Mouse (Mus musculus) limb, embryonic 14.5 days (tissue): ENCODE results near the gene Npc2. TPM values are rescaled to one million over a fixed set of nuclear protein-coding genes. Genes with fewer than 3 reads are reported as not detected.

Experiments used
- ATAC-seq: fragments of 200-750 bp; cut with Nextera tagmentation; 2 replicates; pipeline ENCODE4 v1.8.0; 2017; ENCODE audit warnings: low read depth, moderate number of reproducible peaks, moderate TSS enrichment; ENCODE audit not compliant: low FRiP score
- DNase-seq: peaks from one replicate; pipeline ENCODE4 v3.0.0-alpha.2; 2015; ENCODE audit warnings: low spot score
- H3K27ac ChIP-seq: fragments of 300-500 bp; sonication (generic); replicated peaks from 2 replicates; pipeline ENCODE4 v1.5.1; 2014; ENCODE audit warnings: low read depth, mild to moderate bottlenecking, low read length, moderate library complexity, mixed read lengths
- H3K27me3 ChIP-seq: fragments of 300-500 bp; sonication (generic); 2 replicates; pipeline ENCODE4 v1.6.1; 2014; ENCODE audit warnings: low read length, mixed read lengths; ENCODE audit not compliant: control insufficient read depth, insufficient read depth
- H3K36me3 ChIP-seq: fragments of 300-500 bp; sonication (generic); 2 replicates; pipeline ENCODE4 v1.6.1; 2014; ENCODE audit warnings: mild to moderate bottlenecking, low read length, moderate library complexity, mixed read lengths; ENCODE audit not compliant: control insufficient read depth, insufficient read depth
- H3K4me1 ChIP-seq: fragments of 300-500 bp; sonication (generic); 2 replicates; pipeline ENCODE4 v1.6.1; 2014; ENCODE audit warnings: antibody characterized with exemption, low read length, mixed read lengths; ENCODE audit not compliant: control insufficient read depth, insufficient read depth
- H3K4me2 ChIP-seq: fragments of 300-500 bp; sonication (generic); replicated peaks from 2 replicates; pipeline ENCODE4 v1.6.1; 2014; ENCODE audit warnings: low read depth, mild to moderate bottlenecking, low read length, moderate library complexity; ENCODE audit not compliant: severe bottlenecking
- H3K4me3 ChIP-seq: fragments of 300-500 bp; sonication (generic); replicated peaks from 2 replicates; pipeline ENCODE4 v1.5.1; 2014; ENCODE audit warnings: low read length
- H3K9ac ChIP-seq: fragments of 300-500 bp; sonication (generic); 2 replicates; pipeline ENCODE4 v1.6.1; 2014; ENCODE audit warnings: mild to moderate bottlenecking, low read depth, low read length, moderate library complexity; ENCODE audit not compliant: severe bottlenecking
- H3K9me3 ChIP-seq: fragments of 300-500 bp; sonication (generic); 2 replicates; pipeline ENCODE4 v1.6.1; 2016; ENCODE audit warnings: low read length; ENCODE audit not compliant: control insufficient read depth
- POLR2A ChIP-seq: fragments of 200-500 bp; IDR thresholded peaks from 2 replicates; pipeline ENCODE4 v1.8.0; 2012; ENCODE audit warnings: inconsistent platforms, mild to moderate bottlenecking, moderate library complexity, borderline replicate concordance; ENCODE audit not compliant: insufficient read depth, insufficient read length; ENCODE audit errors: extremely low read depth
- WGBS: fragments of 180-500 bp; shearing (Covaris S2); extraction: QIAGEN DNeasy Blood & Tissue Kit; methylation state at CpG from one replicate; pipeline ENCODE4 v1.1.7; 2014; 5-methylcytosine and 5-hydroxymethylcytosine counted together
- polyA plus RNA-seq, 2 experiments: library from polyadenylated mRNA; depleted of rRNA in 1 of 2; stranded (reverse) in 1 of 2; unstranded in 1 of 2; fragments of >200 nt; fragmentation: Nextera tagmentation in 1 of 2; extraction: Ambion mirVana in 1 of 2; gene quantifications; 2 replicates each; pipeline versions ENCODE4 v1.2.1 to v1.2.3; 2012 to 2014

The Npc2 gene
- polyA plus RNA-seq, 2 experiments = 65.1 to 87.7 TPM

DNA sequence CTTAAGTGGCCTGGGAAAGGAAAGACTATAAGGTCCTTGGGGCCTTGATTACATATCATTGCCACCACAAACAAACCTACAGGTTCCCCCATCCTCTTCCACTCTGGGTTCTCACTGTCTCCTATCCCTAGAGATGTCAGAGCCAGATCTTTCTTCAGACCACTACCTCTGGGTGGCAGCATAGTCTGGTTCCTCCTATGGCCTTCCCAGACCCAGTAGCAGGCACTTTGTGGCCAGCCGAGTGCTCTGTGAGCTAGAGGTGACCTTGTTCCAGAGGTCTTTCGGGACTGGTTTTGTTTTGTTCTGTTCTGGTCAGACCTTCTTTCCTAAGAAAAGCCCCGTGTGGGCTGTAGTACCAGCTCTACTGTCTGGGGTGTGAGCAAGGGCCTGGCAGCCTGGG, 39.1 kb upstream of the Npc2 start:
- WGBS = 52% methylated on average over 3 of the region's 3 CpGs
- Histone ChIP-seq H3K27ac (no peak overlapping the region), H3K9ac (no peak overlapping the region), H3K4me3 (no peak overlapping the region), H3K27me3 (no peaks in the 10 kb centered on the region), H3K9me3 (no peaks in the 10 kb centered on the region), H3K4me2 (no peak overlapping the region), H3K36me3 (no peaks in the 10 kb centered on the region), H3K4me1 (no peaks in the 10 kb centered on the region)
- no peak for TF ChIP-seq POLR2A
- DNase-seq = no peak
- no peak for ATAC-seq

DNA sequence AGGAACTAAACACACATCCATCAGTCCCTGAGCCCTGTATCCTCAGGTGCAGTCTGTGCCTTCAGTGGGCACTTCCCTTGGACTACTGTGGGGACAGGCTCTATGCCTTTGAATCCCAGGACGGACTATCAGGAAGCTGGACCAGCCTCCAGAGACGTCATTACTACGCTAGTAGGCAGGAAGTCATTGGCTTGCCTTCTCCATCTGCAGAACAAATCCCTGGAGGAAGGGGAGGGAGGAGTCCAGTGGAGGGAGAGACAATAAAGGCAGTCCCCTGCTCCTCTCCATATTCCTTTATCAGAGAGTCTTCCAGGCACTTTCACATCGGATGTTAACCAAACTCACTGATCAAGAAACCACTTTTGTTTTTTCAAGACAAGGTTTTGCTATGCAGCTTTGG, 38.6 kb upstream of the Npc2 start:
- 50% methylated on average over 4 of the region's 4 CpGs for WGBS

GRCm38 (mm10) chr12:84810810-84811209, 37.9 kb upstream of the Npc2 start:
- no peaks in the 10 kb centered on the region for H3K36me3 ChIP-seq
- no peak overlapping the region for H3K27ac ChIP-seq
- H3K9me3 ChIP-seq = no peaks in the 10 kb centered on the region
- DNase-seq = no peak
- H3K9ac ChIP-seq = no peak overlapping the region
- no peak overlapping the region for H3K4me2 ChIP-seq
- WGBS = 50% methylated on average over 1 of the region's 1 CpGs
- ATAC-seq = no peak
- H3K4me1 ChIP-seq = peaks cover 3% of the 10 kb centered on the region; the same call in 1 of the 2 replicates
- TF ChIP-seq POLR2A = no peak
- no peak overlapping the region for H3K4me3 ChIP-seq
- H3K27me3 ChIP-seq = no peaks in the 10 kb centered on the region

More for the DNA sequence above, 38.6 kb upstream of the Npc2 start:
- no peaks in the 10 kb centered on the region for H3K4me1 ChIP-seq
- TF ChIP-seq POLR2A = no peak
- no peak overlapping the region for H3K27ac ChIP-seq
- DNase-seq = no peak
- no peak overlapping the region for H3K4me2 ChIP-seq
- H3K36me3 ChIP-seq = no peaks in the 10 kb centered on the region
- H3K9me3 ChIP-seq = no peaks in the 10 kb centered on the region
- H3K4me3 ChIP-seq = no peak overlapping the region
- no peak for ATAC-seq
- no peak overlapping the region for H3K9ac ChIP-seq
- no peaks in the 10 kb centered on the region for H3K27me3 ChIP-seq

DNA sequence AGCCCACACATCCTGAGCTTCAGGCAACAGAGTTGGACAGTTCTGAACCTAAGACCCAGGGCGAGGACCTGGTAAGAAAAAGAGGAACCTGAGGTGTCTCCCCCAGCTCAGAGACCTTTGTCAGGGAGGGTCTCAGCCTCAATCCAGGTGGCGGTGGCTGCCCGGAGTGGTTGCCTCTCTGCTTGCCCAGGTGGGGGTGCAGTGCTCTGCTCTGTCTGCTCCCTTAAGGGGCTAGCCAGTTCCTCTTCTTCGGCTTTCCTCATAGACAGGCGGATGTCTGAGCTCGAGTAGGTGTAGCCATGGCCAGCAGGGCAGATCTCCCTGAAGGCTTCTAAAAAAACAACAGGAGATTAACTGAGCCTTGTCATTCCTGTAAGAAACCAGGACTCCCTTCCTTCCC, 36.1 kb upstream of the Npc2 start:
- ATAC-seq (no peak), DNase-seq (no peak)
- H3K4me3 ChIP-seq = no peak overlapping the region
- WGBS = 68% methylated on average over 6 of the region's 6 CpGs
- H3K27me3 ChIP-seq = no peaks in the 10 kb centered on the region
- no peak overlapping the region for H3K9ac ChIP-seq
- no peaks in the 10 kb centered on the region for H3K9me3 ChIP-seq
- no peak overlapping the region for H3K27ac ChIP-seq
- H3K36me3 ChIP-seq = no peaks in the 10 kb centered on the region
- TF ChIP-seq POLR2A = no peak
- H3K4me1 ChIP-seq = peaks cover 9% of the 10 kb centered on the region; the same call in 1 of the 2 replicates
- H3K4me2 ChIP-seq = no peak overlapping the region

DNA sequence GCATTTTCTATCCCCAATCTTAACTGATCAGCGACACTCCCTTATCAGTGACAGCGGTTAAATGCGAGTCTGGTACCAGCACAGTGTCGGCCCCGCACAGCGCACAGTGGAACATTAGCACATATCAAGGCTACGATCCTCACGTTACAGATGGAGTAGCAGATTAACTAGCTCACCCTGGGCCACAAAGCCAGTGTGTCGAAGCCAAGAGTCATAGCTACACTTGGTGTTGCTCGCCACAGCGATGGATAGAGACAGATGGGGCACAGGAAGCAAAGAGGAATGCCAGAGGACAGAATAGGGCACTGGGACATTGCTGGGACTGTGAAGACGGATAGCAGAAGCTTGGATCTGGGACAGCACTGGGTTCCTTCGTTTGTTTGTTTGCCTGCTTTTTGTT, 34.4 kb upstream of the Npc2 start:
- Histone ChIP-seq H3K36me3 (no peaks in the 10 kb centered on the region), H3K9me3 (no peaks in the 10 kb centered on the region), H3K4me3 (no peak overlapping the region), H3K4me2 (no peak overlapping the region), H3K27me3 (no peaks in the 10 kb centered on the region), H3K27ac (no peak overlapping the region), H3K9ac (no peak overlapping the region), H3K4me1 (peaks cover 9% of the 10 kb centered on the region; the same call in 1 of the 2 replicates)
- no peak for TF ChIP-seq POLR2A
- 74% methylated on average over 13 of the region's 13 CpGs for WGBS
- ATAC-seq = no peak
- no peak for DNase-seq

GRCm38 (mm10) chr12:84806726-84807125, 33.8 kb upstream of the Npc2 start:
- Histone ChIP-seq H3K4me3 (no peak overlapping the region), H3K9me3 (no peaks in the 10 kb centered on the region), H3K4me1 (peaks cover 9% of the 10 kb centered on the region; the same call in 1 of the 2 replicates), H3K4me2 (no peak overlapping the region), H3K27ac (no peak overlapping the region), H3K27me3 (no peaks in the 10 kb centered on the region), H3K36me3 (no peaks in the 10 kb centered on the region), H3K9ac (no peak overlapping the region)
- WGBS = 54% methylated on average over 5 of the region's 5 CpGs
- TF ChIP-seq POLR2A = no peak
- no peak for ATAC-seq
- no peak for DNase-seq
